Mouse (Mus musculus): Measurements from ENCODE around the gene Rad18. TPM values are rescaled to one million over a fixed set of nuclear protein-coding genes. Genes with fewer than 3 reads are reported as not detected.

The Rad18 gene
- polyA plus RNA-seq, 1 experiment from 2014 or later, result 24.0 TPM

- Histone ChIP-seq H3K9me3 (ENCODE audit: control insufficient read depth, low read length) (no peaks in the 10 kb centered on the region), H3K4me1 (ENCODE audit: control insufficient read depth, insufficient read depth, low read length) (no peaks in the 10 kb centered on the region), H3K9ac (ENCODE audit: low read depth, low read length) (no peak overlapping the region), H3K4me3 (ENCODE audit: low read length) (no peak overlapping the region), H3K27ac (ENCODE audit: low read length) (no peak overlapping the region), H3K36me3 (ENCODE audit: control insufficient read depth, insufficient read depth, low read length) (no peaks in the 10 kb centered on the region), H3K4me2 (ENCODE audit: low read depth, low read length) (no peak overlapping the region), H3K27me3 (replicated peaks; ENCODE audit: control insufficient read depth, insufficient read depth, low read length) (no peaks in the 10 kb centered on the region)
- WGBS, result 69% methylated on average over 3 of the region's 3 CpGs
- ATAC-seq, result no peak
These were observed 121.9 kb downstream of the Rad18 start for GRCm38 (mm10) chr6:112574558-112574957.

GRCm38 (mm10) chr6:112570413-112570812, 126.1 kb downstream of the Rad18 start:
- no peak overlapping the region for H3K4me2 ChIP-seq (ENCODE audit: low read depth, low read length)

More at GRCm38 (mm10) chr6:112570413-112570812, 126.1 kb downstream of the Rad18 start:
- no peak overlapping the region for H3K9ac ChIP-seq (ENCODE audit: low read depth, low read length)
- H3K4me3 ChIP-seq (ENCODE audit: low read length), result no peak overlapping the region
- H3K9me3 ChIP-seq (ENCODE audit: control insufficient read depth, low read length), result no peaks in the 10 kb centered on the region
- H3K27me3 ChIP-seq (replicated peaks; ENCODE audit: control insufficient read depth, insufficient read depth, low read length), result no peaks in the 10 kb centered on the region
- H3K36me3 ChIP-seq (ENCODE audit: control insufficient read depth, insufficient read depth, low read length), result no peaks in the 10 kb centered on the region
- no peak for ATAC-seq
- WGBS, result 60% methylated on average over 1 of the region's 1 CpGs
- H3K27ac ChIP-seq (ENCODE audit: low read length), result no peak overlapping the region
- no peaks in the 10 kb centered on the region for H3K4me1 ChIP-seq (ENCODE audit: control insufficient read depth, insufficient read depth, low read length)

Other genes starting within 250 kb of the Rad18 start
- gene Cav3, start 237.2 kb downstream of the Rad18 start, polyA plus RNA-seq (2015; fragmentation: Nextera tagmentation; extraction: Ambion mirVana), result 1.7 and 1.9 TPM in 2 replicates
- gene Oxtr, start 206.7 kb downstream of the Rad18 start, polyA plus RNA-seq (2015; fragmentation: Nextera tagmentation; extraction: Ambion mirVana), result 0.17 and 0.24 TPM in 2 replicates